26 mouse cellular contexts compared by ENCODE assay signal in genomic region chr4:155649355-155649754, GRCm38 (mm10). TPM values are rescaled to one million over a fixed set of nuclear protein-coding genes. Genes with fewer than 3 reads are reported as not detected.
A peak's percentile ranks its signal among the peaks of the same experiment; 100 is the strongest.
DNase-seq lines count a peak whose midpoint lies in the region; TF ChIP-seq lines count a peak whose summit lies in the region.
"Had no signal": no experiment of that assay in that cellular context is flagged by ENCODE, and none has a peak within 500 bp of the region (broad histone marks: within the 10 kb centered on the region; RNA-seq: fewer than 3 reads in every experiment).

No protein-coding gene starts in this region.

- WGBS in cerebellum, adult 2 months, result 29% methylated on average over 11 of the region's 11 CpGs

- peak; percentile 23 to 25 for DNase-seq in cerebellum, adult 2 months
- no peak for DNase-seq in cerebellum, postnatal 4 days (ENCODE audit: low spot score in 2 of 2)
- DNase-seq in cerebellum, postnatal 25 days, result peak; percentile 27 to 44
- no peak for DNase-seq in cerebellum, adult 8-10 months
- peak; percentile 91 for DNase-seq in heart, adult 11 months
- DNase-seq in heart, postnatal 4 days, result no peak
- DNase-seq: adrenal gland, adult 8-10 months; adrenal gland, postnatal 14 days; adrenal gland, postnatal 36 days; B cell, adult 2 months; cerebellum, adult 11-12 months; cerebellum, adult 9-10 months; cerebellum, postnatal 36 days; forebrain, postnatal 0 days had no signal

- peaks cover 12% of the 10 kb centered on the region; the same call in 1 of the 2 replicates for H3K4me1 ChIP-seq in cerebellum, adult 2 months (ENCODE audit: control insufficient read depth, insufficient read depth, low read length)

- TF ChIP-seq POLR2A in cerebellum, adult 2 months (IDR thresholded peaks at IDR 0.05; ENCODE audit: borderline replicate concordance, insufficient read depth, low read length), result no peak

- no peaks in the 10 kb centered on the region for H3K27me3 ChIP-seq in cerebellum, adult 2 months (ENCODE audit: control insufficient read depth, insufficient read depth, low read length)
- H3K27me3 ChIP-seq: CH12.LX, Patski had no signal

- H3K27ac ChIP-seq in cerebellum, adult 2 months (ENCODE audit: insufficient read depth, low read length), result no peak overlapping the region
- H3K27ac ChIP-seq: forebrain, embryonic 13.5 days; forebrain, embryonic 15.5 days had no signal

- H3K4me3 ChIP-seq in cerebellum, adult 2 months (replicated peaks; ENCODE audit: insufficient read depth, low read depth, low read length), result no peak overlapping the region
- H3K4me3 ChIP-seq: forebrain, embryonic 13.5 days; forebrain, embryonic 15.5 days had no signal

- TF ChIP-seq CTCF in cerebellum, adult 2 months (IDR thresholded peaks at IDR 0.05; ENCODE audit: borderline replicate concordance, insufficient read depth, low read depth, low read length), result no peak

RNA-seq across cellular contexts. Expression of gene Mmp23, which starts 3.8 kb away (rescaled TPM):
- 38.1 and 39.4 TPM in 2 replicates for polyA plus RNA-seq in cerebellum, adult 2 months (2012; rRNA removed)
- total RNA-seq in heart, postnatal 4 days (2021), result 10 to 100 TPM; 32.3 to 33.1 TPM
- polyA plus RNA-seq: activated CD4-positive, CD25-positive, alpha-beta regulatory T cell, adult 4 months; CD4-positive, CD25-positive, alpha-beta regulatory T cell, adult 4 months had no signal

RNA-seq across cellular contexts. Expression of gene Gm10563, which starts 4.1 kb away (rescaled TPM):
- not detected in 2 replicates for polyA plus RNA-seq in cerebellum, adult 2 months (2012; rRNA removed)
- not detected for total RNA-seq in heart, postnatal 4 days (2021)
- total RNA-seq: adrenal gland, adult 18-20 months; adrenal gland, adult 8-10 months; adrenal gland, postnatal 14 days; adrenal gland, postnatal 36 days; CH12.LX; forebrain, postnatal 0 days; G1E had no signal
- polyA plus RNA-seq: activated CD4-positive, CD25-positive, alpha-beta regulatory T cell, adult 4 months; CD4-positive, CD25-positive, alpha-beta regulatory T cell, adult 4 months; cortical plate, adult 2 months; embryonic facial prominence, embryonic 11.5 days; embryonic facial prominence, embryonic 14.5 days; forebrain, embryonic 11.5 days; forebrain, embryonic 13.5 days; forebrain, embryonic 15.5 days; forebrain, postnatal 0 days; G1E; Patski had no signal

RNA-seq across cellular contexts. Expression of gene Mib2, which starts 19.6 kb away (rescaled TPM):
- 146 and 152 TPM in 2 replicates for polyA plus RNA-seq in cerebellum, adult 2 months (2012; rRNA removed)
- 10 to 100 TPM; 15.9 to 17.7 TPM for total RNA-seq in heart, postnatal 4 days (2021)

RNA-seq across cellular contexts. Expression of gene Cdk11b, which starts 24.7 kb away (rescaled TPM):
- polyA plus RNA-seq in cerebellum, adult 2 months (2012; rRNA removed), result 57.8 and 63.7 TPM in 2 replicates
- 10 to 100 TPM; 30.1 to 32.3 TPM for total RNA-seq in heart, postnatal 4 days (2021)

RNA-seq across cellular contexts. Expression of gene Fndc10, which starts 44.8 kb away (rescaled TPM):
- 112 and 114 TPM in 2 replicates for polyA plus RNA-seq in cerebellum, adult 2 months (2012; rRNA removed)
- 1 to 10 TPM; 3.5 to 4.7 TPM for total RNA-seq in heart, postnatal 4 days (2021)
- polyA plus RNA-seq: G1E had no signal

Comparison
In these comparisons a context has a peak if more than half of its experiments do, and no peak if none do; other contexts are left out.
1. DNase-seq: peak in cerebellum, adult 2 months (2 of 2), cerebellum, postnatal 25 days (2 of 2) and heart, adult 11 months (single experiment); none in cerebellum, postnatal 4 days (0 of 2), cerebellum, adult 8-10 months (single experiment) and heart, postnatal 4 days (single experiment).